Mouse (Mus musculus): ENCODE measurements at regions not wholly inside any gene's neighbourhood (a gene's known extent, or its start where the extent isn't known, plus 50 kb on each side); places are given as distances from the start of the nearest gene placed in this dataset.

DNA sequence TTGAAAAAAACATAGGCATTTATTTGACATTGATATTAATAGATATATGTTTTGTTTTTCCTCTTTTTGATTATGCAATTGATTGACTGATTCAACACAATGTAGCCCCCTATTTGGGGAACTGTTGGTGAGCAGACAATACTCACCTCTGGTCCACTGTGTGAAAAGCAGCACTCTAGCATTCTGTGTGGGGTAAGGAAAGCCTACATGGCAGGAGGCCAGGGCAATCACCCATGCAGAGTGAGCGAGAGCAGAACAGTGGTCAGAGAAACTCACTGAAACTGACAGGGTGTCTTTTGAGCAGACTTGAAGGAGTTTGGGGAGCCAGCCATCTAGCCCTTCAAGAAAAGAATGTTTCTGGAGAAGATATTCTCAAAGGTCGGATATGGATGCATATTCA lies 73.2 kb upstream of the Azi2 start:
- DNase-seq: no peak

DNA sequence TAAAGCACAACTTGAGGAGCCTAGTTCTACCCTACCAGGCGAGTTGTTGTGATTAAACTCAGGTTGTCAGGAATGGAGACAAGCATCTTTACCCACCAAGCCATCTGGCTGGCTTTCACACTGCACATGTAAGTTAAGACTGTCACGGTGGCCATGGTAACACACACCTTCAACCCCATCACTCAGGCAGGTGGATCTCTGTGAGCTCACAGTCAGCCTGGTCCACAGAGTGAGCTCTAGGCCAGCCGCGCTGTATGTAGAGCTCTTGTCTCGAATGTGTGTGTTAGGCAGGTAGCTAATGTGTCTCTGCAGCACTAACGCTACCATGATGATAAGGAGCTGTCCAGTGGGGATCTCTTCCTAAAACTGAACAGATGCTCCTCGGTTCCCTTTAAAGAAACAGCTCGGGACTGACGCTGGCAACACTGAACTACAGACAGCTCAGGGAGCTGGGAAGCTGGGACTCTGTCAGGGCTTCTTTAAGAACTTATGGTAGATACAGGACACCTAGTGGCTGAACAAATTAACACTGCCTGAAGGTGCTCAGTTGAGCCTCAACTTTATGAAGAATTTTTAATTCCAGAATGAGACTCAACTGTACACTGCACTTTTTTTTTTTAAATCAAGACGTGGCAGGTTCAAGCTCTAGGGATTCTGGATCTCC lies 73.8 kb upstream of the Azi2 start:
- DNase-seq: peak; percentile 51

DNA sequence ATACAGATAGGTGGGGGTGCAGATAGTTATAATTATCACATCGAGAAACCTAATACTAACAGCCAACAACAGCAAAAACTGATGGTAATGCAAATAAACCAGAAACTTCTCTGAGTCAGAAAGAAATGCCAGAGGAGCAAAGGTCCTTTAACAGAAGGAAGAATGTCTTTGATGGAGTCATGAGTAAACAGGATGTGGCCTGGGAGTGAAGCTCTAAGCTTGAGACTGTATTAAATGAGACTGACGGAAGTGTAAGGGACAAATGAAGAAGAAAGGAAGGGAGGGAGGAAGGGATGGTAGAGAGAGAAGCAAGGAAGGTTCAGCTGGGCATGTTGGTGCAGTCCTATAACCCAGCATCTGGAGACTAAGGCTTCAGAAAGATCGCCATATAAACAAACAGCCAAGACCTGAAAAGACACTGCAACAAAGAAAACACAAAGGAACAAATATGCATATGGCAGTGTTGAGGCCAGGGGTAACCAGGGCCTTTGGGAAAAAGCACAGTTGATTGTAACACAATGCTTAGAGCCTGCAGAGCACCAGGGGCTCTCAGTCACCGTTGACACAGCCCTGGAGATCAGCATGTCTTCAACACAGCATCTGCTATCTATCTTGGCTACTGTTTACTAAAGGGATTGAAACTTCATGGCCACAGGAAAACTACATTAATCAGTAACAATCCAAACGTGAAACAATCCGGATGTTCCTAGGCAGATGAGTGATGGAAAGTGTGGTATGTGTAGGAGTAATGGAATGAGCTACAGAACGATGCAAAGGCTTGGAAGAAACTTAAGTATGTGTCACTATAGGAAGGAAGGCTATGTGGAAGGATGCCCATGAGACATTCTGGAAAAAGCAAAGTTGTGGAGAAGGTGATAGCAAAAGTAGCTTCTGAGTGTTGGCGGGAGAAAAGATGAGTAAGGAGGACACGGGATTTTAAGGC lies 77.9 kb upstream of the Azi2 start:
- DNase-seq: no peak

DNA sequence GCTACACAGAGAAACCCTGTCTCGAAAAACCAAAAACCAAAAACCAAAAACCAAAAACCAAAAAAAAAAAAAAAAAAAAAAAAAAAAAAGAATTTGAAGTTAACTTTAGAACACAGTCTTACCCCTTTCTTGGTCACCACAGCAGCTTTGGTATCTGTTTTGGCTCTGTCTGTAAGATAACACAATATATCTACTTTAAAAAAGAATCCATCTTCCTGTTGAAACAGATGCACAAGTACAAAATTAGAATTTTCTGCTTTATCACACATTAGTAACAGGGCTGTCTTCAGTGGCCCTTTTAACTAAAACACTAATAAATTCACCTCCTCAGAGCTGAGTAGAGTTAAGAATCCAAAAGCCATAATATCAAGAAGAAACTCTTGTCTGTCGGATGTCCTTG lies 80.5 kb upstream of the Azi2 start:
- no peak for DNase-seq

DNA sequence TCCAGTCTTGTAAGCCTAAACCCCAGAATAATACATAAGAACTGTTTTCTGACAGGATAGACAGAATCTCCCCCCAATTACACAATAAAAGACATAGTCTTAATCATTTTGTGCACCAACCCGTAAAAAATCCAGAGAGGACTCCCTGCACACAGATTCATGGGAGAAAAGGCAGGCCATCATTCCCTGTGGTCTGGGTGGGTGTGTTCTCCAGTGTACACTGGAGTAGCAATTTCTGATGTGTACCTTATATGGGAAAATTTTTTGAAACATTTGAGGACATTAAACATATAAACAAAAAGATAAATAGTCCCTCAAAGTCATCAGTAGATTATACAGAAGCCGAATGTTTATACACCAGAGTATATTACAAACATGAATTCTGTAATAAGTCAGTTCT lies 83.1 kb upstream of the Azi2 start:
- DNase-seq: no peak

DNA sequence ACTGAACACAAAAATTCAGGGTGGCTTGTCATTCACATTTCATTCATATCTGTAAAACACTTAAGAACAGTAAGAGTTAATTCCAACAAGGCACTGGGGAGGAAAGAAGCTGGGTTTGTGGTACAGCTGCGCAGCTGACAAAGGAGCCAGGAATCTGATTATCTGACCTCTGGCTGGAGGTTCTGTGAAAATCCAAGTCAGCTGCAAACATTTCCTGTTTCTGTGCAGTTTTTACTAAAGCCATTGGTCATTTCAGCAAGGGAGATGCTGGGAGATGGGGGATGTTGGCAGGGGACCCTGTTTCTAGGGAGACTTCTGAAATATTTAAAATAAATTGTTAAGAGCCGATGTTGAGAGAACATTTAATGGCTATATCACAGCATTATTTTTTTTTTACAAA lies 83.6 kb upstream of the Azi2 start:
- no peak for DNase-seq

DNA sequence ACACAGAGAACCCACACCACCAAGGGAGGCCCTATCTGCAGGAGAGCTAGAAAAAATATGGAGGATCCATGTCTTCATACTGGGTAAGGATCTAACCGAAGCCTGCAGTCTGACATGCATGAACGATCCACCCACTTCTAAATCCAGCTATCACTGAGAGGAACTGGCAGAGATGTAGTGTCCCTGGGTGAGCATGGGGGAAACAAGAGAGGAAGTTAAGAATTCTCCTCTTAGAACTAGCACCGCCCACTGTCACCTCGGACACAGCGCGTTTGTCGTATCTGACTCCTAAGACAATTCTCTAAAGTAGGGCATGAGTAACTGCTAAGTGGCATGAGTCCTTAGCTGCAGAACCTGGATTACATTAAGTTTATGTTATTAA lies 112.8 kb upstream of the Azi2 start:
- DNase-seq: no peak

DNA sequence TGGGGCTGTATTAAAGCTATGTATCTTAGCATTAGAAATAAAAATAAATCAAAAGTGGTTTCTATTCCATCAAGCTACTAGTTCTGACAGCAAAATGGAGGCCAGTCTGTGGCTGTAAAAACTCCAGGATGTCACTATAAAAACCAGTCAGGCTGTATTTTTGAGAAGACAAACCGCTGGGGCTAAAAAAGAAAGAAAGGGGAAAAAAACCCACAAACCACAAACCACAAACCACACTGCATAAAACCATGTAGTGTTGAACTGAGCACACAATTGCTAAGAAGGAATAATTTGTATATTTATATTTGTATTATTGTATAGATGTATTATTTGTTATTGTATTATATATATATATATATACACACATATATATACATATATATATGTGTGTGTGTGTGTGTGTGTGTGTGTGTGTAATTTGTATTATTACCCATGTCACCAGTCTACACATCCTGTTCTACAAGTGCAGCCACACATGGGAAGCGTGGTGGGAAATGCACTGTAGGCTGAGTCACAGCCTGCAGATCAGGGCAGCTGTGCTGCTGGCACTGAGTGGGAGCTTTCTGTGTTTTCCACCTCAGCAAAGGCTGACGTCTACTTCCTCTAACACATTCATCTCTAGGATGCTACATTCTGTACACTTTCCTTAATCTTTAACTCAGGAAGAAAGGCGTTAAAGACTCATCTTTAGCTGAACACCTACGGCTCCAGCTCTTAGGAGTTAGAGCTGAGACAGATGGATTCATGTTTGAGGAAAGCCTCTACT lies 113.4 kb upstream of the Azi2 start:
- DNase-seq: no peak

DNA sequence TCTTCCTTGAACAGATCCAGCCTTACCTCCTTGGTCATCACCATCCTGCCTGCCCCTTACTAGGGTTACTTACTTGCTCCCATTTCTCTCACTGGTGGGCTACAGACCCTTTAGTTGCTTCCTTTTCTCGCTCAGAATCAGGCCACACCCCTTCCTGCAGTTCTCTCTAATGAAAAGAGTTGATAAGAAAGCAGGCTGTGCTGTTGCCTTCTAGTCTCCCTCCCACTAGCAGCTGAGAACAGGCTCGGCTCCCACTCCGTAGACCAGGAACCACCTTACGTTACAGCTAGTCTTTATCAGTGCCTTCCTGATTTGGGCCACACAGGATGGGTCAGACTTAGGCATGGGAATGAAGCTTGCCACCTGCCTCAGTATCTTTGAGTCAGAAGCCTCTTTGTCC lies 117.3 kb upstream of the Azi2 start:
- DNase-seq: no peak

DNA sequence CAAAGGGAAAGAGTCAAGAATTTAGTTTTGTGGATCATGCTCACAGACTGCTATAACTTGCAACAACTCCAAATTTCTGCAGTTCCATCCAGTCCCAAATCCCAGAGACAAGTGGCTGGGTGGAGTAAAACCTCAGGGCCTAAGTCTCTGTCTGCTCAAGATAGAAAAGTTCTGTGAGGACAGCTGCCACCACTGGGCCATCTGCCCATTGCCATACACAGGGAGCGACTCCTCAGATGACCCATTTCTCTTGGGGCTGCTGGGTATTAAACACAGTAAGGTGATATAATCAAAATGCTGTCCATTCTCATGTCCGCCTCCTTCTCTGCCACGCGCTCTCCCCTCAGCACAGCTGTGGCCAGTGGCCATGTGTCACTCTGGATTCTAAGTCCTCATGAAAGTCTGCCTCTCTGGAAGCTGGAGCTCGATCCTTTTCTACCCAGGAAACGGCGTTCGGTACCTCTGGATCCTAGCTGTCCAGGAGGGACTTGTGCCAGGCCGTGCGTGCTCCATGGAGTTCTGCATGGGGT lies 132.3 kb upstream of the Azi2 start:
- peak; percentile 19 for DNase-seq

DNA sequence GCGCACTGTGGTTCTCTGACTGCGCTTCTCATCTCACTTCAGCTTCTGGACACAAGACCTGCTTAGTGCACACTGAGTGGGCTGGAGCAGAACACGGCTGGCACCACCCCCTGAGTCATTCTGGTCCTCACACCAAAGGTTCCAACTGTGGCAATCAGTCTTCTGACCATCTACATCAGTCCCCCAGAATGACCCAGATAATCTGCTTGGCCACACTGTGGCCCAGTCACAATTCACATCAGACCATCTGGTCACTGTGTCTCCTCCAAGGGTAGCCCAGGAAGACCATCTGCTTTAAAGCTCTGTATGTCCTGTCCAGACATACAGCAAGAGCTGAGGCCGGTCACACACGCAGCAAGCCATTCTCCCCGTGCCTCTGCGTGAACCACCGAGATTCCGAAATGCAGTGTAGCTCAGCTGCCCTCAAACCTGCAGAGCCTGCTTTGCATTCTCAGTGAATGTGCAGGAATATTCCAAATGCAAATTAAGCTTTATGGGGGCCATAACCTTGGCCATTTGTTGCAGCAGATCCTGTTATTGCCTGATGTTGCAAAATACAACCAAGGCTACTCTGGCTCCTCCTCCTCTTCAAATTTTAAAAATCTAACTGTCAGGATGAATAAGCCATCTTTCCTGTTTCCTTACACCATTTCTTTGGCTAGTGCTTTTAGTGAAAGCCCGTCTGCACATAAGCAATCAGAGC lies 135.1 kb upstream of the Azi2 start:
- DNase-seq: peak; percentile 93

DNA sequence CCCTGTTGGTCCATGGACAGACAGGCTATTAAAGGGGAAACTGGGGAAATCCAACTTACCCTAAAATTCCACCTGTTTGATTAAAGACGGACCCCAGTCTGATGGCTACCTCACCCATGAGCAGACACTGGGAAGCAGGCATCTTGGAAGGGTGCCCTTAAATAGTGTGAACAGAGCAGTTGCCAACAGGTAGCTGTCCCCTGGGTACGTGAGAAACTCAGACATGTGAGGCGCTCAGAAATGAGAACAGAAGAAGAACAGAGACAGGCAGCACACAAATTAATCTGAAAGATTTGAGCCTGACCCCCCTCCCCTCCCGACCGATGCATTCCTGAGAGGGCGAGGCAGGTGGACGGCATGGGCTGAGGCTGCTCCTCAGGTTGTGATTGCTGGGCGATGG lies 135.7 kb upstream of the Azi2 start:
- DNase-seq: no peak

DNA sequence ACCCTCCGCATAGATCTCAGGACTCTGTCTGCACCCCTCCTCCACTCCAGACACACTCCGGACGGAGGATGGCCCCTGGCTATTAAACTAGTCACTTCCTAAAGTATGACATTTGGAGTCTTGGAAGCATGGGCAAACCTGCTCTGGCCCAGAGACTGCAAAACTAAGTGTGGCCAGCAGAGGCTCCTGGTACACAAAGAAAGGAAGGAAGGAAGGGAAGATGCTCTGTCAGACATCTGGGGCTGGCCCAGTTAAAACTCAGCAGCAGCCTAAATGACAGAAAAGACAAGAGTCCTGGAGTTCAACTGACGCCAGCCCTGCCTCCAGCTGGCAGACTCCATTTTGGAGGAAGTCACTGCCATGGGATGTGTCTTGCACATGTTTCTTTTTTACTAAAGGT lies 137.3 kb upstream of the Azi2 start:
- peak; percentile 59 for DNase-seq

DNA sequence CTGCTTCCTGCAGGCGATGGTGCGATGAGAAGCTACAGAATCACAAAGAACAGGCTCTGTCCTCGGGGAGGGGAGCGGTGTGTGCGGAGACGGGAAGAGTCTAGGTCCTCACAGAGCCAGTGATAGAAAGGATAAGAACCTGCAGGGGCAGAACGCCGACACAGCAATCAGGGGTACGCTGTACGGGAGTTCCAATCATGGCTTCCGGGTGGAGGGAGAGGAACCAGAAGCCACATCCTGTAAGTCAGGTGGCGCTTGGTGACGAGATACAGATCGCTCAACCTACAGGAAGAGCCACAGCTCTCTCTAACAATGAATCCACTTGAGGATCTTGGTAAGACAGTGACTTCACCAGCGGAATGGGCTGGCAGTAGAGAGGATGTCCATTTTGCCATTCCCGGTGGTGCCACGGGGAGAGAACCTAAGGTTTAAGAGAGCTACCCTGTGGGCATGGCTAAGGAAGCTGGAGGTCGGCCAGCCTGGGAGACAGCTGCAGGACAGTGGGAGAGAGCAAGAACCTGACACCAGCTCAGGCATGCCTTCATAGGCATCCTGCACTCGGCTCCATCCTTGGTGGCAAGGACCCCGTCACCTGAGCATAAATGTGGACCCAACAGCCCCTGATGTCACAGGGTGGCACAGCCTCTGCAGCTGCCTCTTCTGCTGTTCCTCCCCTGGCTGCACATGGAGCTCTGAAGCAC lies 137.9 kb upstream of the Azi2 start:
- peak; percentile 27 for DNase-seq

DNA sequence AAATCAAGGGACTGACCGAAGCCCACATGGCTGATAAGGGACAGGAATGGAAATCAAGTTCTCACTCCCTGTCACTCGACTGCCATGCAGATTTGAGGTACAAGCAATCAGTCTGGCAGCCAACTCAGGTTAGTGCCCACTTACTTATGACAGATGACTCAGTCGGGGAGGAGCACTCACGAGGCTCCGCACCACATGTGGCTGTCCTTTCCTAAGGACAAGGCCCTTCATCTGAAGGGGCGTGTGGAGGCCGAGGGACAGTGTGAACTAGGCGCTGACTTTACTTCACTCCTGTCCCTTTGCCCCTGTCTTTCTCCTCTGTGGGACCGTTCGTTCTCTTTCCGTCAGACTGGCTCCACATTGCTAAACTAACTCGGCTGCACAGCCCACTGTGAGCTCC lies 139.7 kb upstream of the Azi2 start:
- no peak for DNase-seq

DNA sequence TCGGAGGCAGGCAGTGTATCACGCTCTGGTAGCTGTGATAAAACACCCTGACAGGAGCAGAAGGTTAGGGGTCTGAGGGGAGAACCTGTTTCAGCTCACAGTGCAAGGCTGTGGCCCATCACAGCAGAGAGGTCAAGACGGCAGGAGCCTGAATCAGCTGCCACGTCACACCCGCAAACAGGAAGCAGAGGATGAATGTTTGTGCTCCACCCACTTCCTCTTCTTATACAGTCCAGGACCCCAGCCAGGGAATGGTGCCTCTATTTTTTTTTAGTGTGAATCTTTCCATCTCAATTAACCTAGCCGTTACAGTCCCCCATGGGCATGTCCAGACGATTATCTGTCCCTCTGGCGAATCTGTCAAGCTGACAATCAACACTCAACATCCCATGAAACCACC lies 143.8 kb upstream of the Azi2 start:
- no peak for DNase-seq

DNA sequence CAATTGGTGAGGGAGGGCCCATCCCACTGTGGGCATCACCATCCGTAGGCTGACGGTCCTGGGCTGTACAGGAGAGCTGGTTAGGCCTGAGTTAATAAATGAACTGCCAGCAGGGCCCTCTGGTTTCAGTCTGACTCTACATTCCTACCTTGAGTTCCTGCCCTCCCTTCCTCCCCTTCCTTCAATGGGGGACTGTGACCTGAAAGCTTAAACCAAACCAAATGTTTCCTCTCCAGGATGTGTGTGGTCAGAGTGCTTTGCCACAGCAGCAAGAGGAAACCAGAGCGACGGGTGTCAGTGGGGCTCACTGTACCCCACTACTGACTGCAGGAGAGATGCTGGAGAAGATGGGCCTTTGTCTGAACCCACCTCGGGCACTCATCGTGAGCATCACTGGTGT lies 147.7 kb upstream of the Azi2 start:
- DNase-seq: no peak

DNA sequence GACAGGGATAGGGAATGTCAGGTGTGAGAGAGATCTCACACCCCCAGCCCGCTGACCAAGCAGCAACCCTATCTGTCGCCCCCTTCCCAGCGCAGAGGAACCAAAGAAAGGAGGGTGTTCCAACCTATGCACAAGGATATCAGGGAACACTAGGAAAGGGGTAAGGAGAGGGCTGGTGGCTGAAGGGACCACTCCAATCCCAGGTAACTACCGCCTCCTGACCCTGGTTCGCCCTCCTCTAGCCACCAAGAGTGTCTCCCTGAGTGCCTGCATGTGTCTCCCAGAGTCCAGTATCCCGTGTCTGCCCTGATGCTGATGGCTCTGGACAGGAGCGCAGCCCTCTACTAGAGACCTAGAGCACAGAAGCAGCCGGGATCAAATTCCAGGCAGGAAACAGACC lies 167.1 kb upstream of the Azi2 start:
- DNase-seq: no peak

DNA sequence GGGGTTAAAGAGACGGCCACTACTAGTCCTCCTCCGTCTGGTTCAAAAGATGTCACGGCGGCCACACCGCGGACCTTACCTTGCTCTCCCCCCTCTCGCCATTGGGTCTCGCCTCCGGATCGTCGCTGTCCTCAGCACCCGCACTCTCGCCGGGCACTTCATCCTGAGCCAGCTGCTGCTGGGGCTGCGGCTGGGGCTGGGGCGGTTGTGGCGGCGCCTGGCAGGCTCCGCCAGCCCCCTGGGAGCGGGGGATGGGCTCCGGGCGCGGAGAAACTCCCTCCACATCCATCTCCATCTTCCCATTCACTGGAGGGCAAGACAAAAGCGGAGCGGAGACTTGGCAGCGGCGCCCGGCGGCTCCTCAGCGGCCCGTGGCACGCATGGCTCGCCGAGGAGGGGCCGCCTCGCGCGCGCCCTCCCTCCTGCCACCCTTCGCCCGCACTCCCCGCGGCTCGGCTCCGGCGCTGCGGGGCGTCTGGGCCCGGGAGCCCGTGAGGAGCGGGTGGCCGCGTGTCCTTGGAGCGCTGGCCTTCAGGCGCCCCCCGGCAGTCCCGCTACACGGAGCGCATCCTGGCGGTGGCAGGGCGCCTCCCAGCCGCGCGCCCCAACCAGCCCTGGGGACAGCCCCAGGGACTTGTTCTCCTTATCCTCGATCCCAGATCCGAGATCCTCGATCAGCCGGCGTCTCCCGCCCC lies 167.8 kb upstream of the Azi2 start:
- peak; percentile 30 for DNase-seq

DNA sequence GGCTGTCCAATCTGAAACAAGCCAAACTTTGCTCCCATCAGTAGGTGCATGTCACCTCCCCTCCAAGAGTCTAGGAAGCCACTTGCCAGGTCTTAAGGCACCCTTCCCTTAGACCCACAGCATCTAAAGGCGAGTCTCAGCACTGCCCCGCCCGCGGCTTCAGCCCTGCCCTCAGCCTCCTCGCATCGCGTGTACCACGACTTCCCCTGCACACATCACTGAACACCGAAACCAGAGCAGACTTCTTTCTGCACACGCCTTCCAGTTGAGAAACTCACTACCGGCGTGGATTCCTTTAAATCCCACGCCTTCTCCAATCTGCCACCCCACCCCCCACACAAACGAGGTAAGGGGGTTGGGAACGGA lies 168.3 kb upstream of the Azi2 start:
- DNase-seq: no peak

DNA sequence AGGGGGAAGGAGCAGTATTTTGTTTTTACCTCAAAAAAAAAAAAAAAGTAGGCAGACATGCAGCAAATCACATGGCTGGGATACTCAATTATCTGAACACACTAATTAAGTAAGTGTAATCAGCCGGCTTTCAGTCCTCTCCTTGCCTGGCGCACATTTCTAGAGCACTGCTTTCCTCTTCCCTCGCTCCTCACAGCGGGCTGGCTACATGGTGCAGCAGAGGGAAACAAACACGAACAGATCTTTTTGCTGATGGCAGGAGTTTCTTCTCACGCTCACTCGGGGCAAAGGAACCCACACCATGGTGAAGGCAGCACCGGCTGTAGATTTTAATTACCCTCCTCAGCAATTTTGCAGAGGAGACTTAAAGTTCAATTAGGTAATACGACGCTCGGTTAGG lies 169.7 kb upstream of the Azi2 start:
- DNase-seq: no peak

DNA sequence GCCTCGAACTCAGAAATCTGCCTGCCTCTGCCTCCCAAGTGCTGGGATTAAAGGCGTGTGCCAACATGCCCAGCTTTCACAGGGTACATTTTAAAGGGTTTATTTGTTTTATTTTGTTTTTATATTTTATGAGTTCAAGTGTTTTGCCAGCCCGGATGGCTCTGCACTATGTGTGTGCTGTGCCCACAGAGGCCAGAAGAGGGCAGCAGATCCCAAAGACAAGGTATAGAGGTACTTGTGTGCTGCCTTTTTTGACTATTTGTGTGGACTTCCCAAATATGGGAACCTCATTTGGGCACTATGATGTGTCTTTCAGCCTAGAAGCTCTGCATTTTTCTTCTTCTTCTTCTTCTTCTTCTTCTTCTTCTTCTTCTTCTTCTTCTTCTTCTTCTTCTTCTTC lies 176.4 kb upstream of the Azi2 start:
- no peak for DNase-seq
